Mouse (Mus musculus) liver, adult 2 months (tissue): ENCODE measurements around the gene Gm47791. TPM values are rescaled to one million over a fixed set of nuclear protein-coding genes. Genes with fewer than 3 reads are reported as not detected.

Source experiments
- DNase-seq: peaks from one replicate; pipeline ENCODE4 v3.0.0-alpha.2; 2011; ENCODE audit warnings: low read depth, low spot score; ENCODE audit errors: extremely low read depth
- H3K27ac ChIP-seq: fragments of 200-500 bp; replicated peaks from 2 replicates; pipeline ENCODE4 v1.5.1; 2012; ENCODE audit warnings: low read depth, mild to moderate bottlenecking, control low read depth, inconsistent platforms, low read length; ENCODE audit not compliant: insufficient read depth
- H3K27me3 ChIP-seq: fragments of 200-500 bp; 2 replicates; pipeline ENCODE4 v1.6.1; 2012; ENCODE audit warnings: mild to moderate bottlenecking, moderate library complexity, low read length, inconsistent platforms; ENCODE audit not compliant: control insufficient read depth, insufficient read depth
- H3K36me3 ChIP-seq: fragments of 200-500 bp; 2 replicates; pipeline ENCODE4 v1.6.1; 2012; ENCODE audit warnings: low read length, inconsistent platforms; ENCODE audit not compliant: control insufficient read depth, insufficient read depth
- H3K4me1 ChIP-seq: fragments of 200-500 bp; 2 replicates; pipeline ENCODE4 v1.6.1; 2011; ENCODE audit warnings: low read length; ENCODE audit not compliant: control insufficient read depth, insufficient read depth
- H3K4me3 ChIP-seq: fragments of 200-500 bp; 2 replicates; pipeline ENCODE4 v1.5.1; 2011; ENCODE audit warnings: low read depth, mild to moderate bottlenecking, control low read depth, low read length, moderate library complexity; ENCODE audit not compliant: insufficient read depth
- H3K79me2 ChIP-seq: fragments of 200-500 bp; 2 replicates; pipeline ENCODE4 v1.6.1; 2012; ENCODE audit warnings: inconsistent platforms, mild to moderate bottlenecking, low read length, moderate library complexity; ENCODE audit not compliant: control insufficient read depth, insufficient read depth
- H3K9ac ChIP-seq: fragments of 200-500 bp; 2 replicates; pipeline ENCODE4 v1.6.1; 2012; ENCODE audit warnings: low read depth, mild to moderate bottlenecking, control low read depth, inconsistent platforms, low read length
- CTCF ChIP-seq: fragments of 200-500 bp; IDR thresholded peaks from 2 replicates; pipeline ENCODE4 v1.5.1; 2011; ENCODE audit warnings: low read depth, low read length, control low read depth
- POLR2A ChIP-seq: fragments of 200-500 bp; IDR thresholded peaks from 2 replicates; pipeline ENCODE4 v1.6.1; 2011; ENCODE audit warnings: low read length, control low read depth; ENCODE audit not compliant: insufficient read depth; ENCODE audit errors: extremely low read depth
- WGBS: fragments of 180-500 bp; shearing (Covaris S2); methylation state at CpG from one replicate; pipeline ENCODE4 v1.1.7; 2018; 5-methylcytosine and 5-hydroxymethylcytosine counted together
- polyA plus RNA-seq: library from polyadenylated mRNA; depleted of rRNA; stranded (reverse); fragments of >200 nt; gene quantifications from 2 replicates; pipeline ENCODE4 v1.2.3, GENCODE M21; 2012
- total RNA-seq: library from RNA; depleted of rRNA; stranded (reverse); fragments of >200 nt; gene quantifications from 2 replicates; pipeline ENCODE4 v1.2.3, GENCODE M21; 2014

Gene Gm47791
- total and polyA plus RNA-seq, 2 experiments, result not detected

DNA sequence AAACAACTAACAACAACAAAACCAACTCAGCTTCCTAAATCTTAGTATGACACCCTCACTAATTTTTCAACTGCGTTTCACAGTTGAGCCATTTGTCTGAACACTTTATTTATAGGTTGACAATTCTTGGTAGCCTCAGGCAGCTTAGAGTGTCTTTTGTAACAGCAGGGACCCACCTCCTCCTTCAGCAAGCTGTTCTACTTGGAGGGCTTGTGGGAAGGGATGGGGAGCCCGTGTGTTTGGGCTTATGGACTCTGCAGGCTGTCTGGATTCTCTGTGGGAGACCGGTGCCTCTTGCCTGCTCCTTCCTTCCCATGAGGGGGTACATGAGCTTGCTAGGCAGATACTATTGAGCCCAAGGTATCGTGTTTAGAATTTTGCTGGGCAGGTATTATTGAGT is 22.9 kb upstream of the Gm47791 start:
- Histone ChIP-seq H3K36me3 (no peaks in the 10 kb centered on the region), H3K79me2 (no peaks in the 10 kb centered on the region), H3K27me3 (no peaks in the 10 kb centered on the region), H3K27ac (no peak overlapping the region), H3K9ac (no peak overlapping the region), H3K4me3 (no peak overlapping the region), H3K4me1 (no peaks in the 10 kb centered on the region)
- no peak for DNase-seq
- no peak for TF ChIP-seq POLR2A
- no peak for TF ChIP-seq CTCF
- WGBS, result 87% methylated on average over 4 of the region's 4 CpGs

DNA sequence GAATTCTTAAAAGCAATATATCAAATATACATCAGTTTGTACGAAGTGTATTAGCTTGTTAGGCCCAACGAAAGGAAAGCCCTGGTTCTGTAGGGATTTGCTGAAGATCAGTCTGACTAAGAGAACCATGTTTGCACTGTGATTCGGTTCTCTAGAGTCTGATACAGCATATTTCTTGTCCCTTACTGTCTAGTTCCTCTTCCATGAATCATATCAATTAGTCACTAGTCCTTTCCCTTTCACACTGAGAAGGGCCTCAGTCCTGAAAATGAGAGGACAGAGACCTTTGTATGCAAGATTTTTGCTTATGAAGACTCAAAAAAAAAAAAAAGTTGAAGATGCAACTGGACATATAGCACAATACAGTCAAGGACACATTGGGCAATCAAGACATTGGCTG is 22.1 kb upstream of the Gm47791 start:
- no peak for DNase-seq
- H3K36me3 ChIP-seq, result no peaks in the 10 kb centered on the region
- H3K79me2 ChIP-seq, result no peaks in the 10 kb centered on the region
- no peaks in the 10 kb centered on the region for H3K4me1 ChIP-seq
- 84% methylated on average over 3 of the region's 3 CpGs for WGBS
- H3K9ac ChIP-seq, result no peak overlapping the region
- no peaks in the 10 kb centered on the region for H3K27me3 ChIP-seq
- no peak for TF ChIP-seq POLR2A
- no peak for TF ChIP-seq CTCF
- H3K4me3 ChIP-seq, result no peak overlapping the region
- no peak overlapping the region for H3K27ac ChIP-seq

DNA sequence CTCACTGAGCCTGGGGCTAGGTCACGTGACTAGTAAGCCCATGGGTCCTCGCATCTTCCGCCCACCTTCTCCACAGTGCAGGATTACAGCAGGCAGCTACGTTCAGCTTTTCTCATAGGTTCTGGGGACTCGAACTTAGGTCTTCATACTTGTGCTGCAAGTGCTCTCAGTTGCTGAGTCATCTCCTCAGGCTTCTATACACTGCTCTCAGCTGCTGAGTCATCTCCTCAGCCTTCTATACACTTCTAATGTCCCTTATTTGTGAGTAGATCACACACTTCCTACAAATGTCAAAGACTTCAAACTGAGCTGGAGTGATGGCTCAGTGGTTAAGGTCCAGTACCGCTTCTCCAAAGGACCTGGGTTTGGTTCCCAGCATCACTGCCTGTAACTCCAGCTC is 21.2 kb upstream of the Gm47791 start:
- no peak overlapping the region for H3K27ac ChIP-seq
- WGBS, result 96% methylated on average over 6 of the region's 6 CpGs
- 0 out of 2 replicates have a peak, but pooled peaks cover 2% of the 10 kb centered on the region for H3K4me1 ChIP-seq
- H3K79me2 ChIP-seq, result no peaks in the 10 kb centered on the region
- H3K9ac ChIP-seq, result no peak overlapping the region
- no peaks in the 10 kb centered on the region for H3K36me3 ChIP-seq
- DNase-seq, result no peak
- TF ChIP-seq POLR2A (no peak), CTCF (no peak)
- no peaks in the 10 kb centered on the region for H3K27me3 ChIP-seq
- H3K4me3 ChIP-seq, result no peak overlapping the region

DNA sequence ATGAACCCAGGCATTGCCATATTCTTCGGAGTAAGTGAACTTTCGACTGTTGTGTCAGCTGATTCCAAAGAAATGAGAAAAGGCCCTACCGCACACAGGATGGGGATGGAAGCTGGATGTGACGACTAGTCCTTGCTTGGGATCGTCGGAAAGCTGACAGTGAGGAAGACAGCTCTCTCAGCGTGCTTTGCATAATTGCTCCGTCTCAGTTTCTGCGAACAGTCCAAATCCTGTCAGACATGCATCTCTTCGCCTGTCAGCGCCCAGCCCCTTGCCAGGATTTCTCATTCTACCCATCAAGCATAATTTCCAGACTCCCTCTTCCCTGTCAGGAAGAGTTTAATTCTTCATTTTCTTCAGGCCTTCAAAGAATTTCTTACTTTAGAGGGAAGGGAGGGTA is 20.1 kb upstream of the Gm47791 start:
- TF ChIP-seq POLR2A (no peak), CTCF (no peak)
- Histone ChIP-seq H3K27ac (no peak overlapping the region), H3K4me3 (no peak overlapping the region), H3K36me3 (no peaks in the 10 kb centered on the region), H3K79me2 (no peaks in the 10 kb centered on the region), H3K27me3 (no peaks in the 10 kb centered on the region; the same call in 1 of the 2 replicates), H3K4me1 (0 out of 2 replicates have a peak, but pooled peaks cover 2% of the 10 kb centered on the region), H3K9ac (no peak overlapping the region)
- no peak for DNase-seq
- 87% methylated on average over 11 of the region's 11 CpGs for WGBS

DNA sequence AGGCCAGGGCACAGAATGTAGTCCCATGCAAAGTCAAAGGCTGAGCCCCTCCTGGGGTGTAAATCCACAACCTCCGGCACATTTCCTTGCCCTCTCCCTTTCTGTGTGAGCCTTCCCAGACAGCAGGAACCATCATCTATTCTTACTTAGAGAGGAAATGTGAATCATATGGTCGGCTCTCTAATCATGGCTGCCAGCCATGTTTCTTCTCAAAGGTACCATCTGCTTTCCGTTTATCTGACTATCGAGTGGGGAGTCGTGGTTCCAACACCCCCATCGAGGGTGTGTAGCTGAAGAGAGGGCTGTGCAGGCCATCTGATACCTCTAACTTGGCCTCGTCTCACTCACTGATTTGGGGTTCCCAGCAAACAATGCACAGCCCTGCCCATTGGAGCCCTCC is 17.0 kb upstream of the Gm47791 start:
- DNase-seq, result no peak
- TF ChIP-seq POLR2A (no peak), CTCF (no peak)
- Histone ChIP-seq H3K4me3 (no peak overlapping the region), H3K27me3 (no peaks in the 10 kb centered on the region; the same call in 1 of the 2 replicates), H3K27ac (no peak overlapping the region), H3K79me2 (no peaks in the 10 kb centered on the region), H3K9ac (no peak overlapping the region), H3K4me1 (0 out of 2 replicates have a peak, but pooled peaks cover 2% of the 10 kb centered on the region), H3K36me3 (no peaks in the 10 kb centered on the region)
- 81% methylated on average over 7 of the region's 7 CpGs for WGBS

DNA sequence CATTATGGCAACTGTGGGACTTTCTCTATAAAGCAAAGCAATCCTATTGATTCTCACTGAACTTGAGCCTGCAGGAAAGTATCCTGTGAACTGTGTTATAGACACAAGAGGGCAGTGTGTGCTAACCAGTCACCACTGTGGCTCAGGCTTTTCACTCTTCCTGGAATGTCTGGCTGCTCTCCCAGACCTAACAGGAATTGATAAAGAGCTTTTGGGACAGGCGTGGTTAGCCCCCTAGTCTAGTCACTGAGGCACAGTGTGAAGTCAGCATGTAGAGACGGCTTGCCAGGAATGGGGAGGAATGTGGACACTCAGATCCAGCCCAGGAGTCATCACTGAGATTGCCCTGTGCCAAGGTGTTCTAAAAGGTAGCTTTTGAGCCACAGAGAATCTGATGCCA is 16.4 kb upstream of the Gm47791 start:
- no peaks in the 10 kb centered on the region; the same call in 1 of the 2 replicates for H3K27me3 ChIP-seq
- DNase-seq, result peak; percentile 67

More for the DNA sequence above, 16.4 kb upstream of the Gm47791 start:
- Histone ChIP-seq H3K9ac (no peak overlapping the region), H3K4me1 (0 out of 2 replicates have a peak, but pooled peaks cover 2% of the 10 kb centered on the region), H3K79me2 (no peaks in the 10 kb centered on the region), H3K36me3 (no peaks in the 10 kb centered on the region), H3K27ac (no peak overlapping the region), H3K4me3 (no peak overlapping the region)
- TF ChIP-seq CTCF (peak; percentile 70), POLR2A (no peak)
- 1% methylated on average over 2 of the region's 2 CpGs for WGBS
